Mouse (Mus musculus) neutrophil, adult 5-6 weeks (primary cell): ENCODE measurements around the gene Rnf10. TPM values are rescaled to one million over a fixed set of nuclear protein-coding genes. Genes with fewer than 3 reads are reported as not detected.

Source experiments
- ATAC-seq: fragments of 151-379, 151-347 bp; 2 replicates; pipeline ENCODE4 v1.8.0; 2017; ENCODE audit warnings: mild to moderate bottlenecking, moderate TSS enrichment; ENCODE audit not compliant: insufficient number of reproducible peaks, poor library complexity, low FRiP score, severe bottlenecking; ENCODE audit errors: extremely low read depth
- total RNA-seq: library from RNA; stranded (forward); fragments of 200-1000 nt; gene quantifications from 2 replicates; pipeline ENCODE4 v1.2.3, GENCODE M21; 2017

The Rnf10 gene
- total RNA-seq, 1 experiment from 2014 or later: 173 TPM

DNA sequence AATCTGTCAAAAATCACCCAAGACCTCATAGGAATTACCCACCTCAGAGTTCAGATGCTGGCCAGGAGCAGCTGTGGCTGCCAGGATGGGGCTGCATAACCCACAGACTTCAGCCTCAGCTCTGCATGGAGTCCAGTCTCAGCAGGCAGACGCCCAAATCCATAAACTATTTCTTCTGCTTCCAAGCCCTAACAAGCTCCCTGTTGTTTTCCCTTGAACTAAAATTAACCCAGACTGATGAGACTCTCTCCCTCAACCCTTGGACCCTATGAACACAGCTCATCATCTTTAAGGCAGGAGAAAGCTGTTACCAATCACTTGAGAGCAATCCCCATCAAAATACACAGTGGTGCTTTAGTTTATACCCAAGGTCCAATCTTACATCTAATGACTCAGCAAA, 17.2 kb downstream of the Rnf10 start:
- no peak for ATAC-seq

DNA sequence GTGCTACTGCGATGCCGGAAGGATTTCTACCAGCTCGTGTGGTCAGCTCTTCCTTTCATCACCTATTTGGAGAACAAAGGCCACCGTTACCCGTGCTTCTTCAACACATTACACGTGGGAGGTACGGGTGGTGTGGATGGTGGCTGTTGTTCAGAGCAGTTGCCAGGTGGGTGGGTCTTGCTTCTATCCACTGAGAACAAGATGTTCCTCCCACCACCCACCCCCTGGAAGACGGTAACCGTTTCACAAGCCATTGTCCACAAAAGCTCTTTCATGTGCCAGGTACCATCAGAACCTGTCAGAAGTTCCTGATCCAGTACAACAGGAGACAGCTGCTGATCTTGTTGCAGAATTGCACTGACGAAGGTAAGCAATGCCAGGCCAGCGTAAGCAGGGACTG, 32.5 kb downstream of the Rnf10 start:
- ATAC-seq: no peak

- no peak for ATAC-seq
Measured at GRCm38 (mm10) chr5:115238729-115239195, 33.9 kb downstream of the Rnf10 start.

DNA sequence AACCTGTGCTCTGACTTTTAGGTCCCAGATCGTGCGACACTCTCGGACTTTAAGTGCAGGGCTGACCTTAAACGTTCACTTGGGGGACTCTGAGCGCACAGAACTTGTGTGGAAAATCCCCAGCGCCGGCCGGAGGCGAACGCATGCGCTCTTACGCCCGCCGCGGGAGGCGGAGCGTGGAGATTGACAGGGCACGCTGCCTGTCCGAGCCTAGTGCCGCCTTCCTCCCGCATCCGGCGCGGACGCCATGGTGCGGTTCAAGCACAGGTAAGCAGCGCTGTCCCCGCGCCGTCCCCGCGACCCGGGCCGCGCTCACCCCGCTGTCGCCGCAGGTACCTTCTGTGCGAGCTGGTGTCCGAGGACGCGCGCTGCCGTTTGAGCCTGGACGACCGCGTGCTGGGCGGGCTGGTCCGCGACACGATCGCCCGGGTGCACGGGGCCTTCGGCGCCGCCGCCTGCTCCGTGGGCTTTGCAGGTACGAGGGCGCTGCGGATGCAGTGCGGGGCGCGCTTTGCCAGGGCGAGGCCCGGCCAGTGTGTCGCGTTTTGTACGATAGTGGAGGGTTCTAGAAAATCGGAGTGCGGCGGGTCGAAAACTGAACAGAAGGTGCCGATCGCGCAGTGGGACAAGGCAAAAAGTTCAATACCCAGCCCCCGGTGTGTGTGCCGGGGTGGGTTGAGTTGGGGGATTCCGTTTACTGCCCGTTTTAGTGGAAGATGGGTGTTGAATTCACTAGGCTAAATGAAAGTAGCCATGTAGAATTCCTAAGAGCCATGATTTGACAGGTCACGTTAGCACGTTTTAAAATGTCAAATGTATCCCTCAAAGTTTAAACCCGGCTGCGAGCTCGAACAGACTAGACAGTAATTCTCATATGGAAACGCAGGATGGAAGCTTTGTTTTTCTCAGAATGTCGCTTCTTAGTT, 34.6 kb downstream of the Rnf10 start:
- peak; percentile 79 for ATAC-seq

DNA sequence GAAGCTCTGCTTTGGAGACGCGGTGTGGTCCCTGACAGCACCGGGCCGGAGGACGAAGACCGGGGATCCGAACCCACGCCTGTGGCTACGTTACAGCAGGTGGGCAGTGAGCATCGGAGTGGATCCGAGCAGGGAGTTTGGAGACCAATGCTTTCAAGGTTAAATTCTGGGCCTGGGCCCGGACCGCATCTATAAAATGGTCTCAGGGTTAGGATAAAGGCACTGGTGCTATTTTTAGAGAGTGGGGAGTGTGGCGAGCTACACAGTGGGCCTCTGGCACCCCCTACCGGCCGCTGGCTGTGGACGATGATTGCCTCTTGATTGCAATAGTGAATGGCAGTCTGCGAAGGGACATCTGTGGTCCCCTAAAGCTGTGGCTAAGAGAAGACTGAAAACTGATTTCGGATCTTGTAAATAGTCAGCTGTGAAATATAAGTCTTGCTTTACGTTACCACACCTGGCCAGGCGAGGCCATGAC, 36.9 kb downstream of the Rnf10 start, which contains the start of gene Pop5:
Gene Pop5, plus strand, starts transcription at position 51 of the 478 bp plus-strand sequence.
- peak; percentile 77 for ATAC-seq

DNA sequence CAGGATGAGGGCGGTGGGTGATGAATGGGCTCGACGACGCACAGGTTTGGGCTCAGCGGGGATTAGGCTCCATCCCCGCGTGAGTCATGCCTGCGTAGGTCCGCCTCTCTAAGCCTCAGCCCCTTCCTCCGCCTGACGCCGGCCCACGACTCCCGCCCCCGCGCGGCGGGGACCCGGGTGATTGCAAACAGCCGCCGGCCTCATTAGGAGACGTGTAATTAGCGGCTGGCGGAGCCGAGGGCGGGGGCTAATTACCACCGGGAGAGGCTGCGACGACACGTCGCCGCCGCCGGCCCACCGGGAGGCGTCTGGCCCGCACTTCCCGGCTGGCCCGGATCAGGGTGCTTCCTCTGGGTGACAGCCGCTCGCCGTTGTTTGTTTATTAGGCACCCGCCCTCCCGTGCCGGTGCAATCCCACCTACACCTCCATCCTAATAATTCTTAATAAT, 37.4 kb downstream of the Rnf10 start:
- ATAC-seq: no peak

GRCm38 (mm10) chr5:115234519-115234918, 38.2 kb downstream of the Rnf10 start:
- no peak for ATAC-seq

DNA sequence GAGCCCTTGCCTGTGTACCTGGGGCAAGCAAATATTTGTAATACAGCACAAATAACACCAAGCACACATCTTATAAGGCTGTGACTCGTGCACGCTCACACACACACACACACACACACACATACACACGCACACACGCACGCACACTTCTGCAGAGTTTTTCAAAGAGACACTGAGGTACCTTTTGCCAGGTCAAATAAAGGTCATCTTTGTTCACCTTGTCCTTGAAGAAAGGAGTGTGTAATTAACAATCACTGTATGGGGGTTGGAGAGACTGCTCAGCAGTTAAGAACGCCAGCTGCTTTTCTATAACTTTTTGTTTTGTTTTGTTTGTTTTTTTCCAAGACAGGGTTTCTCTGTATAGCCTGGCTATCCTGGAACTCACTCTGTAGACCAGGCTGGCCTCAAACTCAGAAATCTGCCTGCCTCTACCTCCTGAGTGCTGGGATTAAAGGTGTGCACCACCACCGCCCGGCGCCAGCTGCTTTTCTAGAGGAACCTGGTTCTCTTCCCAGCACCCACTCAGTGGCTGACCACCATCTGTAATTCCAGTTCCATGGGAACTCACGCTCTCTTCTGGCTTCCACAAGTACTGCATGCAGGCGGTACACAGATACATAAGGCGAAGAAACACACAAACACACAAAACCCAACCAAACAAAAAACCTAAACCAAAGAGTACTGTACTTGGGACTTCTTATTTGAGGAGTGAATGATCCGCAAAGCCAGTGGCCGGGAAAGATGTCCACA, 39.5 kb downstream of the Rnf10 start:
- ATAC-seq: no peak

DNA sequence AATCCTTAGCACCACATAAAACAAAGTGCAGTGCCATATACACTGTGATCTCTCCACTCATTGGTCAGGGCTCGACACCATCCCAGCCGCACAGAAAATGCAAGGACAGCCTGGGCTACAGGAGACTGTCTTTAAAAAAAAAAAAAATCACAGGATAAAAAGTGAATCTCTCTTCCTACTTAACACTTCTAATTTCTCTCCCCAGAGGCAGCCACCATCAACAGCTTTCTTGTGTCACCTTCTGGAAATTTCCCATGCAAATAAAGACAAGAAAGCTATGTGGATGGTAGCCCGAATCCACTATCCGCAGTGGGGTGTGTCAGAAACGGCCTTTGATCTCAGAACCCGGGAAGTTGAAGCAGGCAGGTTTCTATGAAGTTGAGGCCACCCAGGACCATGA, 40.2 kb downstream of the Rnf10 start:
- no peak for ATAC-seq

DNA sequence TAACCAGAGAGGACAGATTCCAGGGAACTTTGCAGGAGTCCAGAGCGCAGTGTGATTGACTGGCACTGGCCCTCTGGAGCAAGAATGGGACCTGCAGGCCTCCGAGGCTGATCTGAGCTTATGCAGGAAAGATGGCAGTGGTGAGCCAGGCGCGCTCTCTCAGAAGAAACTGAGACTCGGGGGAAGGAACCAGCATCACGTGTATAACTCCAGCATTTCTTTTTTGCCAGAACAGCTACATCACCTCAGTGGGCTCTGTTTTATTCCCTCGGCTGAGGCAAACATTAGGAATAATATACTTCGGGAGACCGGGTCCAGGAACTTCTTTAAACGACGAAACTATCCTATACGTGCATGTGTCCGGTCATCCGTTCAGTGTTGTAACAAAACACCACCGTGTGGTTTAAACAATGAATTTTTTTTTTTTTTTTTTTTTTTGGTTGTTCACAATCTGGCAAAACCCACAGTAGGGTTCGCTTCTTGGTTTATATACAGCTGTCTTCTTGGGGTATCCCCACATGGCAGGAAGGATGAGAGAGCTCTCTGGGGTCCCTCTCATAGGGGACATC, 41.1 kb downstream of the Rnf10 start:
- ATAC-seq: no peak

DNA sequence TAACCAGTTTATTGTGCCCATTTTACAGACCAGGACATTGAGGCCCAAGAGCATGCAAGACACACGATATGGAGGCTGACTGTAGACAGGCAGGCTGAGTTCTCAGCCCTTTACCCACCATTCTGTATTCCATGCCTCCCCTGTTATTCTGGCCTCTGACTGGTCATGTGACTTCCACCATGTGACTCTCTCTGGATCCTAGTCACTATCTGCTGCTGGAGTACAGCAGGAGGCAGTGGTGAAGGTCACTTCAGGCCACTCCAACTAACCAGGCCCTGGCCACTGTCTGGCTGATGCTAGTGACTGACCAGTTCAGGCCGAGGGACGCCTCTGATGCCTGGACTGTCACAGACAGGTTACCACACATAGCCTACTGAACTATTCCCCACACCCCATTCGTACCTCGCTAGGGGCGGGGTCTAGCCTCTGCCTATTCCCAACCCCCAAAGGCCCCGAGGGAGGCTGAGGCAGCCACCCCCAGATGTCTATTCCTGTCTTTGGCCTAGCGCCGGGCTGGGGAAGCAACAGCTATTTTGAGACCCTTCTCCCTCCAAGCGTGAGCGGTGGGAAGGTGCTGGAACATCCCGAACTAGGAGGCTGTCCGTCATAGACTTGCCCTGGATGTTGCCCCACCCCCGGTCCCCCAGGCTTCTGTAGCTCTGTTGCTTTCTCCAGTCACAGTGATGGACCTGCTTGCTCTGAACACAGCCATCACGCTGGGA, 41.7 kb downstream of the Rnf10 start:
- ATAC-seq: no peak

DNA sequence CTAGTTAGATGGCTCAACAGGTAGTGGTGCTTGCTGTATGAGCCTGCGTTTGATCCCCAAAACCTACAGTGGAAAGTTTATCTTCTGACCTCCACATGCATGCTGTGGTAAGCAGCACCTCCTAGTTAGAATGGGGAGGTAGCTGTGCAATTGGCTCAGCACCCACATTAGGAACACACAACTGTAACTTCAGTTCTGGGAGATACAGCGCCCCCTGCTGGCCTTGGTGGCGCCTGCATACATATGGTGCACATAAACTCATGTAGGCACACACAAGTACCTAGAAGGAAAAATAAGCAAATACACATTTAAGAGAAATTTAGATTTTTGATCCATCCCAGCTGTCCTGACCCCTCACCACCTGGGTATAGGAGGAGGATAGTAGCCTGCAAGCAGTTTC, 50.2 kb downstream of the Rnf10 start:
- ATAC-seq: no peak

GRCm38 (mm10) chr5:115220931-115221640, 51.6 kb downstream of the Rnf10 start:
- no peak for ATAC-seq

- no peak for ATAC-seq
Measured at GRCm38 (mm10) chr5:115217998-115218397, 54.7 kb downstream of the Rnf10 start.

GRCm38 (mm10) chr5:115215273-115216185, 57.2 kb downstream of the Rnf10 start:
- no peak for ATAC-seq

DNA sequence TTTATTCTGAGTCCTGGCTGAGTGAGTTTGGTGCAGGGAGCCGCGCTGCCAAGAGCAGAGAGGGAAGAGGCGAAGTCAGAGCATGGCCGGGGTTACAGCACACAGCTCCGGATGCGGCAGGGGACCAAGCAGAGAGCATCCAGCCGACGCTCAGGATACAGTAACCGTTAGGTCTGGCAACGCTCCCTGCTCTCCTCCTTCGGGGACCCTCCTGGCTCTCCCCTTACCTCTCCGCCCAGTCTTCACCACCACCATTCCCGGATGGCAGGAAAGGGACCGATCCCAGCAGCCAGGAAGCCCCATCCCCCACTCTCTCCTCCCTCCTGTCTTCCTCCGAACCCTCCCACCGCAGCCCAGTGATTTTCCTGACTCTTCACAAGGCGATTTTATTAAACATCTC, 57.8 kb downstream of the Rnf10 start:
- no peak for ATAC-seq

GRCm38 (mm10) chr5:115212861-115213260, 59.8 kb downstream of the Rnf10 start:
- no peak for ATAC-seq
